Mouse (Mus musculus): ENCODE results near the gene Cdkn1a.
"Not testable (repeated sequence)": the region's sequence is repeated elsewhere in the genome, so short reads cannot be mapped to it uniquely, and the experiment has no call there.

Gene Cdkn1a

DNA sequence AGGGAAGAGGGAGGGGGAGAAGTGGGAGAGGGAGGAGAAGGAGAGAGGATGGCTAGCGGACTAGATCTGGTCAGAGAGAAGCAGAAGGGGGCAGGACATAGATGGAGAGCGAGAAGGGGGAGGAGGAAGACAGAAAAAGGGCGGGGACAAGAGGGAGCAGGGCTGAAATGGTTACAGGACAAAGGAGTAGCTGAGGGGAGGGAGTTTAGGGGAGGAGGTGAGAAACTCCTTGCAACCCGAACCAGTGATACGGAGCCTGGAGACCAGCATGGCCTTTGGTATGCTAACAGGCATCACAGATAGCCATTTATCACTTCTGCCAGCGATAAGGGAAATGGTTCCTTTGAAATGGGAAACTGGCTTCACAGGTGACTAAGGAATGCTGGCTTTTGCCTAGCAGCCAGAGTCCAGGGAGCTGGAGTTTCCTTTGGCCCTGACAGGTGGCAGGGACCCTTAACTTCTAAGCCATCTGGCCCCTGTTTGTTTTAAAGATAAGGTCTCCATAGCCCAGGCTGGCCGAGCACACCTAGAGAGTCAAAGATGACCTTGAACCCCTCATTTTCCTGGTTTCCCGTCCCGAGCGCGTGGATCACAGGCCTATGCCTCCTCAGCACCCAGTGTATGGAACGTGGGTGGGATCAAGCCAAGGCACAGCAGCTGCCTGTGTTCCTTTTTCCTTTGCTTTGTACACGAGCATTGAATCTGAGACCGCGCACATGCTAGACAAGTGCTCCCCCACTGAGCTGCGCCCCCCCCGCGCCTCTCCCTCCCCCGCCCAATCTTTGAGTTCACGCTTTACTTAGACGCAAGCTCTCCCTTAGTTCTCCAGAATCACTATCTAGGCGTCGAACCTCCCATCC, 9.8 kb upstream of the Cdkn1a start:
- DNase-seq (ENCODE audit: extremely low spot score, low read depth, low spot score) = no peak

DNA sequence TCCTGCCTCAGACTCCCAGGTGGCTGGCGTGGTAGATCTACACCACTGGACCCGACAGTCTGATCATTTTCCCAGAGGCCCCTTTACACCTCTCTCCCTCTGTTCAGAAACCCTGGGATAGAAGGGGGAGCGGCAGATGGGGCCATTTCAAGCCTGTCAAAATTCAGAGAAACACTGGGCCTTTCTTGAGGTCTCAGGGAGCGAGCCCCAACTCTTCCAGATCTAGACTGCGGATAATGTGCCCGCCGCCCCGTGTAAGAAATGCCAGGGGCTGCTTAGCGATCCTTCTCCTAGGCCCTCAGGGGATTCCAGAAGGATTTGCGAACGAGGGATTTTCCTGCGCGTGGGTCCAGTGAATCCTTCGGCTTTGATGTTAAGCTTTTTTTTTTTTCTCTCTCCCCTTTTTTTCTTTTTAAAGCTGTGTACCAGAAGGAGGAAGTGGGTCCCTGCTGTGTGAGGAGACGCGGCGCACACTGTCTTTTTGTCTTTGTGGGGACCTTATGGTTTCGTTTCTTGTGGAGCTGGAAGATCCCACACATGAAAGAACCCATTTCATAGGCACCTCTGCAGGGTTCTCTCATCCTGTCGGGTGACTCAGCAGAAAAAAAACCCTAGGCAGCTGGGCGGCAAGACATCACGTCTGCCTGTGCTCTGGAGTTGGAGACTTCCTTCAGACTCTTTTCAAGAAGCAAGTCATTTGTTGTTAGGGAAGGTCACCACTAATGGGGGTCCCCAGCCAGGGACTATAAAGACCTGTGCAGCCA, 9.0 kb upstream of the Cdkn1a start:
- no peak for DNase-seq (ENCODE audit: extremely low spot score, low read depth, low spot score)

GRCm38 (mm10) chr17:29083586-29083985, 7.2 kb upstream of the Cdkn1a start:
- DNase-seq (ENCODE audit: extremely low spot score, low read depth, low spot score) = no peak

- no peak for DNase-seq (ENCODE audit: extremely low spot score, low read depth, low spot score)
Observed at GRCm38 (mm10) chr17:29084656-29085055, 6.1 kb upstream of the Cdkn1a start.

DNA sequence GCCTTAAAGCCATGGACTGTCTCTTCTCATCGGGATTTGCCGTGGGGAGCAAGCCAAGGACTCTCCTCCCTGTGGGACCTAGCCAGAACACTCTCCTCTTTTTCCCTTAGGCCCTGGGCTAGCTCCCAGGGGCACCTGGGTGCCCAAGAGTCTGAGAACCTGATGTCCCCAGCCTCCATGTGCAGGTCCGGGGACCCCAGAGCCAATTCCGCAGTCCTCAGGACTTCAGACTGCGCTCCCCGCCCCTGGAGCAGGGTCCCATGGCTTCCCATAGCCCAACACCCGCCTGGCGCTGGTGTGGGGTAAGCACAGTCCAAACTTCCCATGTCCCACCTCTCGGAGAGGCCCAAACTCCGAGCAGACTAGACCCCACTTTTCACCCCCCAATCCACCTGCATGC, 5.5 kb upstream of the Cdkn1a start:
- no peak for DNase-seq (ENCODE audit: extremely low spot score, low read depth, low spot score)

- no peak for DNase-seq (ENCODE audit: extremely low spot score, low read depth, low spot score)
Observed at GRCm38 (mm10) chr17:29086916-29087315, 3.9 kb upstream of the Cdkn1a start.

DNA sequence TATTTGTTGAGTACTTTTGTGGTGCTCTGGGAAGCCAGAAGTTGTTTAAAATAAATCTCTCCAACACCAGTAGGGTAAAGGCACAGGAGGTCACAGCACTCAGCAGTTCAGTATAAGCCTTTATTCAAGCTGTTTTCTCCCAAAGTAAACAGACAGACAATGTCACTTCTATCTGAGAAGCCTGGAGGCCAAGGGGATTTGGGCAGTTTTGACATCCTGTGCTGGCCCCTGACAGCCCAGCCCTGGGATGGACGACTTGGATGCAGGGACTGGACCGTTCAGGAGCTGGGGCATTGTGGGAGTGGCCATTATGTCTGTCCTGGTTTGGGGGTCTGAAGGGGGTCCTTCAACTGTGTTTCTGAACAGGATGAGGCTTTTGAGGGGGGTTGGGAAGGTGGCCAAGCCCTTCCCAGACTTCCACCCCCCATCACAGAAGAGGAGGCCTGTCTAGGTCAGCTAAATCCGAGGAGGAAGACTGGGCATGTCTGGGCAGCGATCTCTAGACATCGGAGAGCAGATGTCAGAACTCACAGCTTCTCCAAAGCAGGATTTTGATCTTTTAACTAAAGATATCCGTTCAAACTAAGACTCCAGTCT, 670 bp downstream of the Cdkn1a start:
- no peak for DNase-seq (ENCODE audit: extremely low spot score, low read depth, low spot score)

DNA sequence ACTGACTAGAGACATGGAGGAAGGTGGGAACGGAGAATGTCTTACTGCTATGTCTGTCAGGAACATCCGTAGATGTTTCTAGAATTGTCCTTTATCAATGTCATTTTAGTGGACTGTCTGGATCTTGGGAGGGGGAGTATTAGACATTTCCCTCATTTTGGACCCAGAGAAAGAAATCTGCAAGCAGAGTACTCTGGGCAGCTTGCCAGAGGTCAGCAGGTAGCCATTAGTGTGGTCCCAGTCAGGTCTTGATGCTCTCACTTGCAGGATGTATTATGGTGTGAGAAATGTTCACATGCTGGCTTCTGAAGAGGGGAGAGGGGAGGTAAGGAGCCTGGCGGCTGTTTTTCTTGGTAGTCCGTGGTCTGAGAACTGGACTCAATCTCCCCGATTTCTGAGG, 1.7 kb downstream of the Cdkn1a start:
- DNase-seq (ENCODE audit: extremely low spot score, low read depth, low spot score) = no peak

- DNase-seq (ENCODE audit: extremely low spot score, low read depth, low spot score) = no peak
Observed at GRCm38 (mm10) chr17:29093110-29093952, 2.6 kb downstream of the Cdkn1a start.

GRCm38 (mm10) chr17:29093961-29094309, 3.2 kb downstream of the Cdkn1a start:
- no peak for DNase-seq (ENCODE audit: extremely low spot score, low read depth, low spot score)

DNA sequence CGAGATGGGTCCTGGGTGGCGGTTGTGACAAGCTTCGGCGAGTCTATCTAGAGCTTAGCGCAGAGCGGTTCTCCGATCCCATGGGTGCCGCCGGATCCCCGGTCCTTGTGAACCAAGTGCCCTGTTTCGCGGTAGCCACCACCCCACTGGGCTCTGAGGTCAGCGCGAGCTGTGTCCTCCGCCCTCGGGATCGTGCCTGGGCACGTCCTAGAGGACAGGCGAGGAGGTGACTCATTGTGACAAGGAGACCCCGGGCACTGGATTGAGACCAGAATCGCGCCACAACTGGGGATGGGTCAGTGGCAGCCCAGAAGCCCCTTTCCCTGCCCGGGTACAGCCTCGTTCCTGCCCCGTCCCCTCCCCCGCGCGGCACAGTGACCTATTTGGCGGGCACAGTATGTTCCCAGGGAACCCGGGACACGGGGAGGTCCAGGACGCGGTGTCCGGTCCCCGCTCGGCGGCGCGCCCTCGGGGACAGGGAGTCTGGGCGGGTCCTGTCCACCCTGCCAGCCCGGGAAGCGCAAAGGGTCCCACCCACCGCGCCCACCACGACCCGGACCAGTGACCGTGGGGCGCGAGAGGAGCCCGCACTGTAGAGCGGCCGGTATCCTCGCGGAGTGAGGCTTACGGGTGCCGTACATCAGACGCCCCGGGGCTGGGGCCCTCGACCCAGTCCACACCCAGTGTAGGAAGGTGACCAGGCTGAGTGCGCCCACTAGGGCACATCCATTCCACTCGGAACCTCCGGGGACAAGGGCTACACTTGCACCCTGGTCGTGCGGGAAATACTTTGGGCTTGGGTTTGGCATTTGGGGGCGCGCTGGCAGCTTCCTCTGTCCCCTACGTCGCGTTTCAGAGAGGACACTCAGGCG, 3.8 kb downstream of the Cdkn1a start:
- no peak for DNase-seq (ENCODE audit: extremely low spot score, low read depth, low spot score)

DNA sequence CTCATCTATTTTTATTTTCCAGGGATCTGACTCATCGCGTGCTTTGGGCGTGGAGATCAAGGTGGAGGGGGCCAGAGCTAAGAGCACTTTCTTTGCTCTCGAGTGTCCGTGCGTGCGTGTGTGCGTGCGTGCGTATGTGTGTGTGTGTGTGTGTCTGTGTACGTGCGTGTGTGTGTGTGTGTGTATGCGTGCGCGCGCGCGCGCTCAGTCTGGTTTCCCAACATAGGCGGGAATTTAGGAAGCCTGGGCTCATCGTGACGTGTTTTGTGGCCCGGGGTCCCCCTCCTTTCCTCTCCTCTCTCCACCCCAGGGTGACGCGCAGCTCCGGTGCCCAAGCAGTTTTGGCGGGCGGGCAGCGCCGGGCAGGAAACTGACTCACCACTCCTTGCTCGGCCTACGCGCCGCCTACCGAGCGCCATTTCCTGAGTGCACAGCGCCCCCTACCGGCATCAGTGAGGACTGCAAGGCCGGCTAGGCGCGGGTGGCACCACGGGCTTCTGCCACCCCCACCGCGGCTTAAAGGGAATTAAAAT, 4.5 kb downstream of the Cdkn1a start:
- DNase-seq (ENCODE audit: extremely low spot score, low read depth, low spot score) = no peak

DNA sequence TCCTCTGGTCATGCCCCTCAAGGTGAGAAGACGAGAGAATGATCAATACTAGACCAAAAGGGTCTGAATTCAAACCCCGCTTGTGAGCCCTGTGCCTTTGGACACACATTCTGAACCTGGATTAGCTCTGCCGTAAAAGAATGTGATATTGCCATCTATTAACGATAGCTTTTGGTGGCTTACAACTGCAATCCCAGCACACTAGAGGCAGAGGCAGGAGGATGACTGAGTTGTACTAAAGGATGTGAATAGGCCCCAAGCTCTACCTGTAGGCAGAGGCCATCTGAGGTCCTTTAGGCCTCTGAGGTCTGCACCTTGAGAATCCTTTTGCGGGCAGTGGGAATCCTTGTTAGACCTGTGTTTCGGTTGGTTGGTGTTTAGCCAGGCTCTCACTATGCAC, 5.5 kb downstream of the Cdkn1a start:
- DNase-seq (ENCODE audit: extremely low spot score, low read depth, low spot score) = no peak

DNA sequence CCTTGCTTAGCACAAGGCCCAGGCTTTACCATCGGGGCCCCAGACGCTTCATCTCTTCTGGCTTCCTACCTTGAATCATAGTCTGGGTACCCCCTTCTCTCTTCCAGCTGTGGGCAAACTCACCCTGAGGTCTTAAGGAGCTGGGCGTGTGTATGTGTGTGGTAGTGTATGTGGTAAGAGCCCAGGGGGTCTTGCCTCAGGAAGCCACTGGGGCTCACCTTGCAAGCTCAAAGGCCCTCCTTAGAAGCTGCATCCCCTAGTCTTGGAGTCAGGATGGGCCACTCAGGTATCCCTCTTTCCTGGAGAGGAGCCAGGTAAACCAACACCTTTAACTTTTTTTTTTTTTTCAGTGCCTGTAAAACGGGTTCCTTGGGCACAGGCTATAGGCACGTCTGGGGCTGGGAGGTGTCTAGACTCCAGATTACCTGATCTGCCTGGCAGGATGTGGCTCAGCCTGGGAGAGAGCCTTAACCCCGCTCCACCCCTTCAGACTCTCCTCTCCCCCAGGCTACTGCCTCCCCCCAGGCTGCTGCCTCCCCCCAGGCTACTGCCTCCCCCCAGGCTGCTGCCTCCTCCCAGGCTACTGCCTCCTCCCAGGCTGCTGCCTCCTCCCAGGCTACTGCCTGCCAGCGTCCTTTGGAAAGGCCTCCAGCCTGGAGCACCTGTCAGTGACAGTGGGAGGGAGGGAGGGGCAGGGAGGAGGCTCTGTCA, 6.2 kb downstream of the Cdkn1a start:
- no peak for DNase-seq (ENCODE audit: extremely low spot score, low read depth, low spot score)

DNA sequence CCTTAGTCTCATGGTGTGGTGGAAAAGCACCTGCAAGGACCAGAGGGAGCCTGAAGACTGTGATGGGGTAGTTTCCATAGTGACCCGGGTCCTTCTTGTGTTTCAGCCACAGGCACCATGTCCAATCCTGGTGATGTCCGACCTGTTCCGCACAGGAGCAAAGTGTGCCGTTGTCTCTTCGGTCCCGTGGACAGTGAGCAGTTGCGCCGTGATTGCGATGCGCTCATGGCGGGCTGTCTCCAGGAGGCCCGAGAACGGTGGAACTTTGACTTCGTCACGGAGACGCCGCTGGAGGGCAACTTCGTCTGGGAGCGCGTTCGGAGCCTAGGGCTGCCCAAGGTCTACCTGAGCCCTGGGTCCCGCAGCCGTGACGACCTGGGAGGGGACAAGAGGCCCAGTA, 7.5 kb downstream of the Cdkn1a start:
- no peak for DNase-seq (ENCODE audit: extremely low spot score, low read depth, low spot score)

DNA sequence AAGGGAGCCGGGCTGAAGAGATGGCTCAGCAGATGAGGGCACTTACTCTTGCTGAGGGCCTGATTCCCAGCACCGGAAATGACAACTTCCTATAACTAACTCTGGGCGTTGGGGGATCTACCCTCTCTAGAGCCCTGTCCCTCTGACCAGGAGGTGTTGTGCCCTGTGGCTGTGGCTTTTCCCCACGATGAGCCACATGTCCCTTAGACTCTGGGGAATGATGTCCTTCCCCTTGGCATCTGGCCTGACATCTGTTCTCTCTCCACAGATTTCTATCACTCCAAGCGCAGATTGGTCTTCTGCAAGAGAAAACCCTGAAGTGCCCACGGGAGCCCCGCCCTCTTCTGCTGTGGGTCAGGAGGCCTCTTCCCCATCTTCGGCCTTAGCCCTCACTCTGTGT, 8.3 kb downstream of the Cdkn1a start:
- no peak for DNase-seq (ENCODE audit: extremely low spot score, low read depth, low spot score)

- no peak for DNase-seq (ENCODE audit: extremely low spot score, low read depth, low spot score)
Observed at GRCm38 (mm10) chr17:29100627-29101026, 9.9 kb downstream of the Cdkn1a start.

- not testable (repeated sequence) for DNase-seq (ENCODE audit: extremely low spot score, low read depth, low spot score)
Observed at GRCm38 (mm10) chr17:29110356-29110755, 19.6 kb downstream of the Cdkn1a start.

- DNase-seq (ENCODE audit: extremely low spot score, low read depth, low spot score) = no peak
Observed at GRCm38 (mm10) chr17:29111332-29111731, 20.6 kb downstream of the Cdkn1a start.
